Mouse (Mus musculus): ENCODE results near the gene Gm30302. TPM values are rescaled to one million over a fixed set of nuclear protein-coding genes. Genes with fewer than 3 reads are reported as not detected.
"Not testable (repeated sequence)": the region's sequence is repeated elsewhere in the genome, so short reads cannot be mapped to it uniquely, and the experiment has no call there.

Gm30302 gene
- not detected for total RNA-seq (2021)
- long read RNA-seq, experiment 1 = 0 reads
- long read RNA-seq, experiment 2 = 0 reads

DNA sequence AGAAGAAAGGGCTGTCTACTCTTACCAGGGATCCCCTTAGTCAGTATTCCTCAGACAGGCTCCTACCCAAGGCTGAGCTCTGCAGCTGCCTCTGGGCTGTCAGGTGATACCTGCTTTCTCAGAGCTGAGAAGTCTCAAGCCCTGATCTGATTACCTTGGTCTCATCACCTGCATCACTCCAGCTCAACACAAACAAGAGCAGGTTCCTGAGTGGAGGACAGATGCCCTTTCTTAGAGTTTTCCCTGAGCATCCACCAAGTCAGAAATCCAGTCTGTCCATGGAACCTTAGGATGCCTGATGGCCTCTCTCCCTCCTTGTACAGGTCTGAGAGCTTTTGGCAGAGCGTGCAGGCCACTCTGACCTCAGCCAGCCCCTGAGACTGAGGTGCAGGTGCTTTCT lies at the start of gene Gm30302:
TSS of gene Gm30302 (minus strand) at position 101 of the 400 bp plus-strand sequence.
- intact Hi-C loops (cut with DNase I) = no loop called here
- no peak for DNase-seq

DNA sequence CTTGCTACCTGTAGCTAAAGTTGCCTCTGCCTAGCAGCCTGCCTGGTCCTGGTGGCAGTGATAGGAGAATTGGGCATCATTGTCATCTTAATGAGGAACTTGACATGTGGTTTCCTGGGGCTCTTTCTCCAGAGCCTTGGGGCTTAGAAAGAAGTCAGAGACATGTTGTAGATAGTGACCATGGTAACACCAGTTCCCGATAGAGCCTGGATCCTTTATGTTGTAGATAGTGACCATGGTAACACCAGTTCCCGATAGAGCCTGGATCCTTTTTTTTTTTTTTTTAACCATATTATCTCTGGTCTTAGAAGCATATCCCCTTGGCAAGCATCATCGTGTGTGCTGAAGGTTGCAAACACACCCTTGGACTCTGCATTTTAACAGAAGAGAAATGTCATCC lies 48.0 kb upstream of the Gm30302 start:
- DNase-seq = no peak
- intact Hi-C loops (cut with DNase I) = no loop called here

DNA sequence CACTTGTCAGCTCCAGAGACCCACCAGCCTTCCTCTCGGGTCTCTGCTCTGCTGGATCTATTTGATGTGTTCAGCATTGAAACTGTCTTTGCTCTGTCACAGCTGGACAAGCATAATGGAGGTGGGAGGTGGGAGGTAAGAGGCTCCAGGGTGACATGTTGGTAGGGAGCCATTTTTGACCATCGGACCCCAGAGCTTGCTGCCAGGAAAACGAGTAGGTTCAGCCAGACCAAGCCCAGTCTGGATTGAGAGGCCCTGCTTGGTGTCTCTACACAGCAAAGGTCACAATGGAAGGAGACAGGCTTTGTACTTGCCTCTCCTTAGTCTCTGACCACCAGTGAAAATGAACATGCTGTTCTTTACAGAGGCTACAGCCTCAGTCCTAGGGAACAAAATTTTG lies 47.3 kb upstream of the Gm30302 start:
- no peak for DNase-seq
- intact Hi-C loops (cut with DNase I) = no loop called here

DNA sequence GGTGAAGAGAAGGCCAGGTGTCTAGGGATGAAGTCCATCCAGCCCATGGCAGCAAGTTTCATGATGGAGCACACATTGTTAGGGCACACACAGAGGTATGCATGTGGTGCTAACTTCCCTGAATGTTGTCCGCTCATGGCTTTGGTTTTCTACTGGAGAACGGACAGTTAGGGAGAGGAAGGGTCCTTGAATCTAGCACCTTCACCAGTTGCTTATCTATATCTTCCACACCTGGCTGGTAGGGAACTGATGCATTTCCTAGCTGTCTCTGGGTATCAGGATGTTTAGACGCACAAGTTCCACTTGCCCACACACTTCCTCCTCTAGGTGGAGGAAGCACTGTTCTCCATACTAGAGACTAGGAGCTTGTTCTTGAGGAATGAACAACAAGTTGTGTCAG lies 46.9 kb upstream of the Gm30302 start:
- DNase-seq = no peak
- intact Hi-C loops (cut with DNase I) = no loop called here

DNA sequence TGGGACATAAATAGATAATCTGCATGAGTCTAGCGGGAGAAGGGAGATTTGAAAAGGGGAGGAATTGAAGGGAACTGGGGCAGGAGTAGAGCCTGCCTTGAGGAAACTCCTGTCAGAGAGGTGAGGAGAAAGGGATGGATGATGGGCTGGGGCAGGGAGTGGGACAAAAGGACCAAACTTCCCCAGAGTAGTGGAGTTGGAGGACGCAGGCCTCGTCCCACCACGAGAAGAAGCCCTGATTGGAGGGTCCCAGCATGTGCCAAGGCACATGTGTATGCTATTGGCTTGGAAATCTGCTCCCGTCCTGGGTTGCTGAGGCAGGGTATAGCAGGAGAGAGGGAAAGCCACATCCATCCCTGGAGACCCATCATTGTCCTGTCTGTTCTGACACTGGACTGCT lies 45.3 kb upstream of the Gm30302 start:
- no peak for DNase-seq
- intact Hi-C loops (cut with DNase I) = no loop called here

DNA sequence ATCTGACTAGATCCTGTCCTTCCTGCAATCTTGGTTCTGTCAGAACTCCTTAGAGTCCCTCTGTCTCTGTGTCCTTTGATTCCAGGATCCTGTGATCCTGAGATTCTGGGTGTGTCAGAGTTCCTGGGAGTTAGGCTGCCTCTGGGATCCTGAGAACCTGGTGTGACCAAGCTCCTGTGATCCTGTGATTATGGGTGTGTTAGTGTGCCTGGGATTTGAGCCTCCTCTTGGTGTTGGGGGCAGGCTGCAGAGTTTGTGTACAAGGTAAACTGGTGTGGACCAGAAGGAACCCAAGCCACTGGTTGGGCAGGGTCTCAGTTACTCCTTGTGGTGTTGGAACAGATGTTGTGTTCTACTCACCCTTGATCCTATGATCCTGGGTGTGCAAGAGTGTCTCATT lies 42.4 kb upstream of the Gm30302 start:
- no peak for DNase-seq
- intact Hi-C loops (cut with DNase I) = no loop called here

DNA sequence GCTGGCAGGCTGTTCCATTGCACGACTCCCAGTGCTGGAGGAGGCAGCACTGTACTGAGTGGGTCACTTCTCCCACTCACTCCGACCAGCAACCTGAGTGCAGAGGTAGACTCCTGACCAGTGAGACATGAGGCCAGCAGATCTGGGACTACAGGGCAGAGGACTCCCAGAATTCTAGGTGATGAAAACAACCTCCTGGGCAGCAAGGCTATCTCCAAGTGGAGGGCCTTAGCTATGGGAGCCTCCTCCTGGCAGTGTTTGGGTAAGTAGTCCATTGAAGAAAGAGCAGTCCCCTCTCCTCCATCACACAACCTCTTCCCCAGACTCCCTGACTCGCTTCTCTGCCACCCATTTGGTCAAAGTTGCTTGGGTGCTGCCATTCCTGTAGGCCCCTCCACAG lies 31.6 kb upstream of the Gm30302 start:
- intact Hi-C loops (cut with DNase I) = no loop called here
- DNase-seq = no peak

DNA sequence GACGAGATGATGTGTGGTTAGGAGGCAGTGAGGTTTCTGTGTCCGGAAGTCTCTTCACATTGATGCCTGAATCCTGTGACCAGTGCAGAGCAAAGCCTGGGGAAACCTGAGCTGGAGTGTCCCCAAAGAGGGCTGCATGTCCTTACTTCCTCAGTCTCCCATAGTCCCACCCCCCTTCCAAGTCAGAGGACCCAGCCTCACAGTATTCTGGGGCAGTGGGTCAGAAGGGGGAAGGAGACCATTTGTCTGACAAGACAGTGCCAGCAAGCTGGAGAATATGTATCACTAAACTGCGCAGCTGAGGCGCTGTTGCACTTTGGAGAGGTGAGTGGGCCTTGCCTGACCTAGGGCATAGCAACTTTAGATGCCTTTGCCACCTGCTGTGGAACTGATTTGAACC lies 26.5 kb upstream of the Gm30302 start:
- DNase-seq = no peak
- intact Hi-C loops (cut with DNase I) = no loop called here

DNA sequence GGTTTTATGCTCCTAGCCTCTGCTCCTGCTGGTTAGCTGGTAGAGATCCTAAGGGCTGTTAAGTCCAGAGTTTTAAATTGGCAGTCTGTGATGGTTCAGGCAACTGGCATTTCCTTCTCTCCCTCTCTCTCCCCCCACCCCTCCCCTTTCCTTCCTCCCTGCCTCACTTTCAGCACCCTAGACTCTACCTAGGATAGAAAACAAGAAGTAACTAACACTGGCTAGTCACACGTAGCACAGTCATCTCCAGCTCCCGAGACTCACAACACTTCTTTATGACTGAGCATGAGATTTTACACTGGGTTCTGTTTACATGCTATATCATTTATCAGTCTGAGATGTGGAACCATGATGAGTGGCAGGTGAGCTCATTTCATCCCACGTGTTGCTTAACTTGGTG lies 16.2 kb upstream of the Gm30302 start:
- DNase-seq = no peak
- intact Hi-C loops (cut with DNase I) = no loop called here

DNA sequence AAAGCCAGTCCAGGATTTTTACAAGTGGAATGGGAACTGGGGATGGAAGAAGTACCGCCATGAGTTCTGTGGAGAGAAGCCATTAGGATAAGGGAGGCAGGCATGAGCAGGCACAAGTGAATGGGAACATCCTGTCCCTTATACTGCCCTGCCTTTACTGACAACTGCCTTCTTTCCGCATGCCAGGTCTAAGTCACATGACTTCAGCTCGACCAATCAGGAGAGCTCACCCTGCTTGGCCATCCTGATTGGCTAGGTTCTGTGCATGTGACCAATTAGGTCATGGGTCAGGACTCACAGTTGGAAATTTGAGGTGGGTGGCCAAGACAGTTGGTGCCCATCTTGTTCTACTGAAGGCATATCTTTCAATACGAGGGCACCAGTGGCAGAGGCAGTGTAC lies 15.6 kb upstream of the Gm30302 start:
- intact Hi-C loops (cut with DNase I) = no loop called here
- DNase-seq = no peak

DNA sequence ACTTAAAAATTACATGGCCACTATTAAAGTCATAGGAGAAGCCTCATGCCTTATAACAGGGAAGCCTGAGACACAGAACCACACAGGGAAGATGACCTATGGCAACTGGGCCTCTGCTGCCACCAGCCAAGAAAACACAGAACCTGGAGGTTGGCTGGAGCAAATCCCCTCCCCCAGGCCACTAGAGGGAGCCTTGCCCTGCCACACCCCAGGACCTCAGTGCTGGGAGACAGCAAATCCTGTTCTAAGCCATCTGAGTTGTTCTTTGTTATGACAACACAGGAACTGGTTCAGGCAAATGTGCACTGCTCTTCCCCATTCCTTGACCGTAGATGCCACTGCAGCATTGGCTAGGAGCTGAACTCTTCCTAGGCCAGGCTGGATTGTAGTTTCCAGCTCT lies 8.3 kb upstream of the Gm30302 start:
- intact Hi-C loops (cut with DNase I) = no loop called here
- no peak for DNase-seq

DNA sequence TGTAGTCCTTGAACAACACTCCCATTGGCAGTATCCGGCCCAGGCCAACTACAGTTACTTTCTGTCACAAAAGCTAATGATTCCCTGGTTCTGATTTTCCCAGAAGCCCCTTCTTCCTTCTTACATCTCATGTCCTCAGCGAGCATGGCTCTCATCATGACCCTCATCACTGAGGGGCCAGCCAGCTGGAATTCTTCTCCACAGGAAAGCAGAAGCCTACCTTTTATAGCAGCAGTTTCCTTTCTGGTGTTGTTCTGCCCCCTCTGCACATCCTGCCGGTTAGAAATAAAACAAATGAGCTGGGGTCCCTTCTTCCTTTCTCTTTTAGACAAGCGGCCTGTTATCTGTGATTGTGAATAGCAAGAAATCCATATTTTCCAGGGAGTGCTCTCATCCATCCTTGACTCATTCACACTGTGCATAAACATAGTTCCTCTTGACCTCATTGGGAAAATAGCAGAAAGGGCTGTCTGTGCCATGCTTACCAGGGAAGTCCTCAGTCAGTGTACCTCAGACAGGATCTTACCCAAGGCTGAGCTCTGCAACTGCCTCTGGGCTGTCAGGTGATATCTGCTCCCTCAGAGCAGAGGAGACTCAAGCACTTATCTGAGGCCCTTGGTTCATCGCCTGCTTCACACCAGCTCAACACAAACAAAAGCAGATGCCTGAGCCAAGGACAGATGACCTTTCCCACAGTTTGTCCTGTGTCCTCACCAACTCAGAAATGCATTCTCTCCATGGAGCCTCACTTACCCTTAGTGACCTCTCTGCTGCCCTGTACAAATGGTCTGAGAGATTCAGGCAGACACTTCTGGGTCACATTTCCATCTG lies 10.0 kb downstream of the Gm30302 start:
- intact Hi-C loops (cut with DNase I) = no loop called here
- no peak for DNase-seq

DNA sequence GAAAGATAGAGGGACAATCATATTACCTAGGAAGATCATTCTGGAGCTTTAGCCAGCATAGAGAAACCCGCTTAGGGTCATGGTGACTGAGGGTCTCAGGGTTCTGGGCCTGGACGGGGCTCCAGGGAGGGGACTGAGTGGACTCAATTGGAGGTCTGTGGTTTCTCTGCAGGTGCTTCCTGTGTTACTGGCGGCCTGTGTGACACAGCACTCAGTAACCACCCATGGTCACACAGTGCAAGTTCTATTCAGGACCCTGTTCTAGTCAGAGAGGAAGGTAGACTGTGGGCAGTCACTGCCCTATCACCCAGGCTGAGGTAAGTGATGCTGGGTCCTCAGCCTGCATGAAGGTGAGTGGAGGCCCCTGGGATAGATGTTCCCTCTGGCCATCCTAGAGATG lies 14.9 kb downstream of the Gm30302 start:
- intact Hi-C loops (cut with DNase I) = no loop called here
- DNase-seq = no peak

DNA sequence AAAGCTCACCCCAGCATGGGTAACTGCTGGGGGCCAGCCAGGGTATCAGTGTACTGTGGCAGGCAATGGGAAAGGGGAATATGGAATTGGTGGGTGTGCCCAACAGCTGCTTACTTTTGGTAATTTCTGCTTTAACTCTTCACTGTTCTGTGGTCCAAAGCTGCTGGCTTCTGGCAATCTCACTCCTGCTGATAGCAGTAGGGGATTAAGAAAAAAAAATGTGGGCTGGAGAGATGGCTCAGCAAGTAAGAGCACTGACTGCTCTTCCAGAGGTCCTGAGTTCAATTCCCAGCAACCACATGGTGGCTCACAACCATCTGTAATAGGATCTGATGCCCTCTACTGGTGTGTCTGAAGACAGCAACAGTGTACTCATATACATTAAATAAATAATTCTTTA lies 27.3 kb downstream of the Gm30302 start:
- DNase-seq; intact Hi-C loops (cut with DNase I): not testable (repeated sequence)

DNA sequence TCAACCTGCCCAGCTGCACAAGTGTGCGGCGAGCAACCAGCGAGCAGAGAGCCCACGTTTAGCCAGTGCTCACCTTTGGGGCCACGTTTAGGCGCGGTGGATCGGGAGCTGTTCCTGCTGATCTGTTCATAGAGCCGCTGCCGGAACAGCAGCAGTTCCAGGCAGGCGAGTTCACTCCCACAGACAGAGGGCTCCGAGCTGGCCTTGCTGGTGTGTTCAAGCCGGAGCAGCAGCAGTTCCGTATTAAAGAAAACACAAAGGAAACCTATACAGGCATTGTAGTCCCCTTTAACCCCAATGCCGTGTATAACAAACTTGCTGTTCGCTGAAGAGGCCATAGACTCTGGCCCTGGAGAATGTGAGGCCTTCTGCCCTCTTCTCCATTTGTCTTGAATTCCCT lies 29.7 kb downstream of the Gm30302 start:
- DNase-seq = no peak
- intact Hi-C loops (cut with DNase I) = no loop called here

DNA sequence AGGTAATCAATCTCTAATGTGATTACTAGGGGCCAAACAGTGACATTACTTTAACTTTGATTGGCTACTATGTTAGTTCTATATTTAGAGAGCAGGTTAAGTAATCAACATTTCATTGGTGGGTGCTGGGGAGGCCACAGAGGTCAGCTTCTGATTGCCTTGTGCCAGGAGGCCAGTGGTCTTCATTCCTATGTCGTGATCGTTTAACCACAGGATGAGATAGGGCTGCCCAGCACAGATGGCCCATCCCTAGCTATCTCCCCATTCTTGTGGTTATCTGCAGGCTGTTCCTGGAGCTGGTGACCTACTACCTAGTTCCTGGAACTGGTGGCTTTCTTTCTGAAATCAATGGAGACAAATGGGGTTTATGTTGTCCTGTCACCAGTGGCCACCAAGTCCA lies 30.8 kb downstream of the Gm30302 start:
- DNase-seq = no peak
- intact Hi-C loops (cut with DNase I) = no loop called here

DNA sequence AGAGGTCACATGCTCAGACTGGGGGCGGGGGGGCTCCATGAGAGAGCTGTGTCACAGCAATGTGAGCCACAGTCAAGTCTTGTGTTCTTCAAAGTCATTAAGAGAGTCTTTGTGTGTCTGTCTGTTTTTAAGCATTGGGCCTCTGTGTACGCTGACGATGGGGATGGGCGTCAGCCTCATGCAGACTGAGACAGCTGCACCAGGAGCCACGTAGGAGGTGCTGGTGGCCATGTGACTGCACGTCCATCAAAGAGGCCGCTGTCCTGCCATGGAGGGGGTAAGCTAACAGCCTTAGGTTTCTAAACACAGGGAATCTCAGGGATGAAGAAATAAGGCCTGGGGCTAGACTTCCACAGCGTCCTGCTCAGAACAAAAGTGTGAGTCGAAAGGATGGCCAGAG lies 32.5 kb downstream of the Gm30302 start:
- no peak for DNase-seq
- intact Hi-C loops (cut with DNase I) = no loop called here

DNA sequence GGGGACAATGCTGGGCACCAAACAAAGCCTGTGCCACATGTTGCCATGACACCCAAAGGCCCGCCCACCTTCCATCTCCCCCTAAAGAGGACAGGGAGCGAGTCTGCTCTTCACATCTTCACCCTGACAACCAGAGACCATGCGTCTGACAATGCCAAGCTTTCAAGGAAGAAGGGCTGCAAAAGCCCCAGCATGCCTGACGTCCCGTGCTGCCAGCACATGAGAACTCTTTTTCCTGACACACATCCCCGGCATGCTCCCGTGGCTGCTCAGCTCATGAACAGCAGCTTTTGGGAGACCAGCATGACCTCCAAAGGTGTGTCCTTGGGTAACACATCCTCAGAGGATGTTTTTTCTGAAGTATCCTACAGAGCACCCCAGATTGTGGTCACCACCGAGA lies 33.5 kb downstream of the Gm30302 start:
- DNase-seq = no peak
- intact Hi-C loops (cut with DNase I) = no loop called here

DNA sequence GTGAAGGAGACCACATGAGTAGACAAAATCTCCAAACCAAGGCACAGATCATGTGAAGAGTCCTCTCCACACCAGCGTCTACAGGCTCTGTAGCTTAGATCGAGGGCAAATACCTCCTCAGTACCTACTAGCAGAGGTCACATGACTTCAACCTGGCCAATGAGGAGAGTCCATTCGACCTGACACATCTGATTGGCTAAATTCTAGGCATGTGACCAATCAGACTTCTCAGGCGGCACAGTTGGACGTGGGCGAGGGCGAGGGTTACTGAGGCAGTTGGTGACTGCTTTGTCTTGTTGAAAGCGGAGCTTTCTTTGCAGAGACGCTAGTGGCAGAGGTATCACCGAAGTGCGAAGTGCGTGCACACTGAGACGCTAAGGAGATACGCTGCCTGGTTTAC lies 36.6 kb downstream of the Gm30302 start:
- no peak for DNase-seq
- intact Hi-C loops (cut with DNase I) = no loop called here

DNA sequence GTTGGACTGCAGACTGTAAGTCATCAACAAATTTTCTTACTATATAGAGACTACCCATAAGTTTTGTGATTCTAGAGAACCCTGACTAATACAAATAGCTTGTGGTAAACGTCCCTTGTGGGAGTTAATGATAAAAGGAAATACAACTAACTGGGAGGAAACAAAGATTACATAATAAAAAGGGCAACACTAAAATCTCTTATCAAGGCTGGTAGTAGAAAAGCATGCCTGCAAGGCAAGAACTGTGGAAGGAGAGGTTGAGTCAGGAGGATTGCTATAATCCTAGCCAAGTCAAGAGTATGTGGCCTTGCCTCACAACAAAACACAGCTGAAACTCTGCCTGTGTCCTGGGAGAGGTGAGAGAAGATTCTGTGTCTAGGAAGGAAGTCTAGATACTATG lies 38.1 kb downstream of the Gm30302 start:
- DNase-seq = no peak
- intact Hi-C loops (cut with DNase I) = no loop called here

DNA sequence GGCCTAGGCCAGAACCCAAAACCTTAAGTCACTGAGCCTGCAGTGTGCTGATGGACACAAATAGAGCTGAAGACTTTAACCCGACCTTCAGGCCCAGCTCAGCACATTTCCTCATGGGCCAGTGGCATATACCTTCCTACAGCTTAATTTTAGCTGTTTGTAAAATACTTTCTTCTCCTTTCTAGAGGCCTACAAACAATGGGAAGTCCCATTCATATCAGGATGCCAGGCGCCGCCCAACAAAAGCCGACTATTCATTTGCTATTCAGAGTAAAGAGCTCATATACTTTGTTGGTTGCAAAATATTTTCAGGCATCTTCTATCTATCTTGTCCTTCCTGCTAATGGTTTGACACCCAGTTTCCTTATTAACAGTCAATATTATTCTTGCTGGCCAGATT lies 40.8 kb downstream of the Gm30302 start:
- no peak for DNase-seq
- intact Hi-C loops (cut with DNase I) = no loop called here

DNA sequence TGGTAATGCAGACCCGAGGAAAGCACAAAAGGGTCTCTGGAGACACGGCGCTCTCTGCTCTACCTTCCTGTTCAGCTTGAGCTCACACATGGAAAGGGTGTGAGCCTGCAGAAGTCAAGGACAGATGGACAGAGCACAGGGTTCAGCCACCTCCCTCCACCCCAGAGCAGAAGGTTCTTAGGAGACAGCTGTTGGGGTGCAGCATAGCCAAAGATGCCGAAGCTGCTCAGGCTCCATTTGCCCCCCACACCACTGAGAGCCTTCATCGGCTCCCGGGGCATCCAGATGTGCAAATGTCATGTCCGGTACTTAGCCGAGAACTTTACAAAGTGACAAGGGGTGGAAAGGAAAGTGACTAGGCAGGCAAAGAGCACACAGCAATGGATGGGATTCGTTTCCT lies 42.2 kb downstream of the Gm30302 start:
- intact Hi-C loops (cut with DNase I) = no loop called here
- DNase-seq = no peak
